Mouse (Mus musculus) ovary, postnatal 36 days (tissue): Measurements from ENCODE around the gene Cdk6.
"Not testable (repeated sequence)": the region's sequence is repeated elsewhere in the genome, so short reads cannot be mapped to it uniquely, and the experiment has no call there.

ENCODE experiments used
- DNase-seq: peaks from one replicate; pipeline ENCODE4 v3.0.0; 2022; ENCODE audit warnings: low spot score, mixed read lengths

Gene Cdk6

GRCm38 (mm10) chr5:3433131-3433700 is 91.9 kb downstream of the Cdk6 start:
- peak; percentile 8 for DNase-seq

- not testable (repeated sequence) for DNase-seq
These were observed 92.8 kb downstream of the Cdk6 start for GRCm38 (mm10) chr5:3434105-3434504.

GRCm38 (mm10) chr5:3438453-3439003 is 97.2 kb downstream of the Cdk6 start:
- not testable (repeated sequence) for DNase-seq

GRCm38 (mm10) chr5:3439386-3439785 is 98.1 kb downstream of the Cdk6 start:
- DNase-seq, result not testable (repeated sequence)

GRCm38 (mm10) chr5:3442524-3442923 is 101.2 kb downstream of the Cdk6 start:
- not testable (repeated sequence) for DNase-seq

GRCm38 (mm10) chr5:3451233-3451632 is 109.9 kb downstream of the Cdk6 start:
- DNase-seq, result not testable (repeated sequence)

- DNase-seq, result not testable (repeated sequence)
These were observed 112.7 kb downstream of the Cdk6 start for GRCm38 (mm10) chr5:3453946-3454345.

GRCm38 (mm10) chr5:3460907-3461306 is 119.6 kb downstream of the Cdk6 start:
- no peak for DNase-seq

- DNase-seq, result no peak
These were observed 120.1 kb downstream of the Cdk6 start for GRCm38 (mm10) chr5:3461401-3461800.

GRCm38 (mm10) chr5:3462897-3463757 is 121.8 kb downstream of the Cdk6 start:
- no peak for DNase-seq

GRCm38 (mm10) chr5:3463758-3464157 is 122.5 kb downstream of the Cdk6 start:
- DNase-seq, result no peak

- no peak for DNase-seq
These were observed 125.0 kb downstream of the Cdk6 start for GRCm38 (mm10) chr5:3466069-3466877.

GRCm38 (mm10) chr5:3470866-3471265 is 129.6 kb downstream of the Cdk6 start:
- DNase-seq, result no peak

GRCm38 (mm10) chr5:3472311-3473156 is 131.2 kb downstream of the Cdk6 start:
- no peak for DNase-seq

- DNase-seq, result no peak
These were observed 136.4 kb downstream of the Cdk6 start for GRCm38 (mm10) chr5:3477711-3478110.

GRCm38 (mm10) chr5:3478216-3478615 is 136.9 kb downstream of the Cdk6 start:
- DNase-seq, result no peak

- no peak for DNase-seq
These were observed 137.9 kb downstream of the Cdk6 start for GRCm38 (mm10) chr5:3479016-3479795.

- no peak for DNase-seq
These were observed 139.5 kb downstream of the Cdk6 start for GRCm38 (mm10) chr5:3480637-3481395.

GRCm38 (mm10) chr5:3482474-3482873 is 141.2 kb downstream of the Cdk6 start:
- DNase-seq, result no peak
